8 mouse cellular contexts compared by ENCODE assay signal in genomic region chr5:5748866-5749682, GRCm38 (mm10). TPM values are rescaled to one million over a fixed set of nuclear protein-coding genes. Genes with fewer than 3 reads are reported as not detected.
DNase-seq lines count a peak whose midpoint lies in the region; ATAC-seq lines count a peak whose summit lies in the region.

Steap1 (minus strand) TSS chr5:5749326.

- intact Hi-C loops in left cerebral cortex, postnatal 25 days (cut with DNase I), result loop anchor here (1.0 to 5.0 kb wide), 2 partner anchors 87 to 255 kb away; partner anchors contain the start of gene Cfap69

- no peaks in the 10 kb centered on the region for H3K9me3 ChIP-seq in intestine, embryonic 16.5 days (ENCODE audit: control insufficient read depth, low read length)

- H3K4me2 ChIP-seq in intestine, embryonic 16.5 days (ENCODE audit: low read depth, low read length), result peak within 1 kb of the TSS; percentile 86

- under 1% methylated on average over 73 of the region's 75 CpGs for WGBS in intestine, embryonic 16.5 days

- H3K27me3 ChIP-seq in intestine, embryonic 16.5 days (replicated peaks; ENCODE audit: control insufficient read depth, insufficient read depth, low read length), result no peaks in the 10 kb centered on the region

- no peaks in the 10 kb centered on the region for H3K4me1 ChIP-seq in intestine, embryonic 16.5 days (ENCODE audit: control insufficient read depth, insufficient read depth, low read length)

- ATAC-seq in granulocyte monocyte progenitor cell, adult 5-6 weeks (replicated peaks; ENCODE audit: poor library complexity, severe bottlenecking), result peak; percentile 95
- peak; percentile 98 for ATAC-seq in intestine, embryonic 16.5 days

- H3K9ac ChIP-seq in intestine, embryonic 16.5 days (ENCODE audit: low read depth, low read length), result peak within 1 kb of the TSS; percentile 78

- H3K4me3 ChIP-seq in intestine, embryonic 16.5 days (ENCODE audit: low read length), result peak within 1 kb of the TSS; percentile 66

- no peak within 1 kb of the TSS for H3K27ac ChIP-seq in intestine, embryonic 16.5 days (ENCODE audit: low read length)

- DNase-seq in adrenal gland, adult (ENCODE audit: inconsistent age in 2 of 2, low spot score in 1 of 2), result peak; percentile 92 to 97
- DNase-seq in embryo, embryonic 11 days, result peak; percentile 89
- peak; percentile 68 to 74 for DNase-seq in left cerebral cortex, postnatal 25 days (ENCODE audit: low spot score in 2 of 2)
- peak; percentile 90 for DNase-seq in mesoderm, embryonic 11.5 days (ENCODE audit: low read depth, low spot score)
- DNase-seq in right cerebral cortex, postnatal 4 days, result peak; percentile 95
- peak; percentile 90 for DNase-seq in yolk sac, embryonic 10.5 days (ENCODE audit: low spot score)

- H3K36me3 ChIP-seq in intestine, embryonic 16.5 days (ENCODE audit: control insufficient read depth, insufficient read depth, low read length), result no peaks in the 10 kb centered on the region

RNA-seq across cellular contexts. Expression of gene Steap1, which starts in this region (rescaled TPM):
- not detected in 2 replicates for total RNA-seq in granulocyte monocyte progenitor cell, adult 5-6 weeks (2014; fragmentation: Nextera tagmentation)
- total RNA-seq in granulocyte monocyte progenitor cell, adult 5-6 weeks (2017), result not detected in 2 replicates
- polyA plus RNA-seq in intestine, embryonic 16.5 days (2015; fragmentation: Nextera tagmentation; extraction: Ambion mirVana), result 4.1 and 5.7 TPM in 2 replicates
- total RNA-seq in left cerebral cortex, postnatal 25 days (2021), result under 1 TPM; 0.39 to 0.89 TPM

Comparison
In these comparisons a context has a peak if more than half of its experiments do, and no peak if none do; other contexts are left out.
1. Peak in ATAC-seq in granulocyte monocyte progenitor cell, adult 5-6 weeks; RNA of the gene not detected or under 1 TPM.
2. Peak in DNase-seq in left cerebral cortex, postnatal 25 days; RNA of the gene not detected or under 1 TPM.